Mouse (Mus musculus) small intestine, adult 2 months (tissue): ENCODE measurements around the gene Acot2.

ENCODE experiments used
- CTCF ChIP-seq: fragments of 200-500 bp; IDR thresholded peaks from 2 replicates; pipeline ENCODE4 v1.5.1; 2012; ENCODE audit warnings: low read depth, mild to moderate bottlenecking, control low read depth, inconsistent platforms, low read length, moderate library complexity, mixed read lengths; ENCODE audit not compliant: insufficient replicate concordance, insufficient read length; ENCODE audit errors: extremely low read depth
- POLR2A ChIP-seq: fragments of 200-500 bp; IDR thresholded peaks from 2 replicates; pipeline ENCODE4 v1.6.1; 2012; ENCODE audit warnings: low read depth, mild to moderate bottlenecking, control low read depth, inconsistent platforms, low read length, moderate library complexity

- TF ChIP-seq CTCF (no peak), POLR2A (no peak)
Measured at GRCm38 (mm10) chr12:84032854-84033253, 45.2 kb downstream of the Acot2 start.
